Mouse (Mus musculus) kidney, postnatal 10 days (tissue): ENCODE measurements at regions not wholly inside any gene's neighbourhood (a gene's known extent, or its start where the extent isn't known, plus 50 kb on each side); places are given as distances from the start of the nearest gene placed in this dataset.

Experiments
- DNase-seq: peaks from one replicate; pipeline ENCODE4 v3.0.0; 2021; ENCODE audit warnings: mixed read lengths

DNA sequence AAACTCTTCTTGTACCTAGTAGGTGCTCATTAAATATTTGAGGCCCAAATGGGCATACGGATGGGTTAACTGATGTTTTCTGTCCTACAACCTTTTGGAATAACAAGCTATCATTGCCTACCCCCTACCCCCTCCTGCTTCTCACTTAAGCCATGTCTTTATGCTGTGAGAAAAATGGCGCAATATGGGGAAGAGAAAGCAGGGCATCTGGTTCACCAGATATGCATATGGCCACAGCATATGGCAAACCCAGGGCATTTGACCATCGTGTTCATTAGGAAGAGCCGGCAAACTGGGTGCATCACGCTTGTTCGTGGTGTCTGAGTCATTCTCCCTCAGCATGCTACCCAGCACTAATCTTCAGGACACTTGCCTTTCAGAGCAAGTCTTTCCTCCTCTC lies 616.1 kb downstream of the Bcl11a start:
- DNase-seq, result no peak

GRCm38 (mm10) chr11:24695010-24695720 lies 617.3 kb downstream of the Bcl11a start:
- no peak for DNase-seq

GRCm38 (mm10) chr11:24696561-24696960 lies 618.7 kb downstream of the Bcl11a start:
- DNase-seq, result no peak

- DNase-seq, result no peak
Measured at GRCm38 (mm10) chr11:24708790-24709189, 630.9 kb downstream of the Bcl11a start.

- no peak for DNase-seq
Measured at GRCm38 (mm10) chr11:24716539-24717287, 638.9 kb downstream of the Bcl11a start.

DNA sequence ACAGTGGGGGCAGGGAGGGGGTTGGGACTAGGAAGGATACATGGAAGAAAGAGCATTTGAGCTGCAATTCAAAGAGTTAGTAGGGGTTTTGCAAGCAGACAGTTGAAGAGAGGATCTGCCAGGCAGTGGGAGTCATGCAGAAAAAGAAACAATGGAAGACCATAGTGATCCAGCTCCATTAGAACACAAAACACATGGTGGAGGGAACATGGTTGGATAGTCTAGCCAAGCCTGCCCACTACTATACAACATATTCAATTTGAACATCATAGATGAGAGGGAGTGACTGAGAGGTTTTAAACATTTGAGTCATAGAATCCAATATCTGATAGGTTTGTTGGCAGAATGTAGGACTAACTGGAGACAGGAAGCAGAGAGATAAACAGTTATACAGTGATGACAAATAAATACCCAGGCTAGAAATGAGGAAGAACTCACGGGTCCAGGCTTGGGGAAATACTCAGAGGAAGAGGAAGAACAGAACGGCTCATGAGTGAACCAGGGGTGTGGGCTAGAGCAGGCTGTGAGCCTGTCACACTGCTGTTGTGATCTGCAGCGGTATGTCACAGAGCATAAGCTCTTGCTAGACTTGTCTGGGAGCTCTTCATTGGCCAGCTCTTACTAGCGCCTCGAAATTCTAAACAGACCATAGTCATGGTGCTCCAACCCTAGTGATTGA lies 646.5 kb downstream of the Bcl11a start:
- no peak for DNase-seq

DNA sequence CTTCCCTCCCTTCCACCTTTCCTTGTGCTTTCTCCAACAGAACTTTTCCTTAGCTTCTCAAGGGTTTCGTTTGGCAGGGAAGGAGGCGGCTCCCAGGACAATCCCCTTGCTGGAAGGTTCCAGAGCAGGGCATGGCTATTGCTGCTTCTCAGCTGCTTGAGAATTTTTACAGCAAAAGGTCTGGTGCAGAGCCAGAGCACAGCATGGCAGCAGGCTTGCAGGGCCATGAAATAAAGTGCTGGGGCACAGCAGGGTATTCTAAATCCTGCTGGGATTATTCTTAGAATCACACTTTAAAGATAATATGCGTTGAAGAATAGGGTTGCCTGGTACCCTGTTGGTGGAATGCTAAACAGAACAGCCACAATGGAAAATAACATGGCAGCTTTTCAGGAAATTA lies 648.5 kb downstream of the Bcl11a start:
- DNase-seq, result no peak

GRCm38 (mm10) chr11:24727404-24727803 lies 649.5 kb downstream of the Bcl11a start:
- DNase-seq, result no peak

GRCm38 (mm10) chr11:24731431-24731830 lies 653.6 kb downstream of the Bcl11a start:
- DNase-seq, result no peak

- DNase-seq, result no peak
Measured at GRCm38 (mm10) chr11:24739710-24740255, 661.9 kb downstream of the Bcl11a start.

- no peak for DNase-seq
Measured at GRCm38 (mm10) chr11:24740466-24740865, 662.6 kb downstream of the Bcl11a start.

DNA sequence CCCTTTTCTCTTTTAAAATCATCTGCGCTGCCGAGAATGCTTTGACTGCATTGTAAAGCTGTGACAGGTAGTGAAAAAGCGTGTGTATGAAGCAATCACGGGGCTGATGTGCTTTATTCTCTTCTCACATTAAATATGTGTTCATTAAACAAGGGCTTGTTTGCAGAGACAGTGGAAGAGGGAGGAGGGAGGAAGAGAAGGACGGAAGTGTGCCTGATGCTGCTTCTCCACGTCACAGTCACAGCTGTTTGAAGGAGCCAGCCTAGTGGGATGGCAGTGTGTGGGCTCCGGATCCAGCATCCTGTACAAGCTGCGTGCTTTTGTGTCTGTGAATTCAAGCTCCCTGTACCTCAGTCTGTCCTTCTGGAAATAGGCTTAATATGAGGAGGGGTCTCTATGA lies 664.7 kb downstream of the Bcl11a start:
- no peak for DNase-seq

DNA sequence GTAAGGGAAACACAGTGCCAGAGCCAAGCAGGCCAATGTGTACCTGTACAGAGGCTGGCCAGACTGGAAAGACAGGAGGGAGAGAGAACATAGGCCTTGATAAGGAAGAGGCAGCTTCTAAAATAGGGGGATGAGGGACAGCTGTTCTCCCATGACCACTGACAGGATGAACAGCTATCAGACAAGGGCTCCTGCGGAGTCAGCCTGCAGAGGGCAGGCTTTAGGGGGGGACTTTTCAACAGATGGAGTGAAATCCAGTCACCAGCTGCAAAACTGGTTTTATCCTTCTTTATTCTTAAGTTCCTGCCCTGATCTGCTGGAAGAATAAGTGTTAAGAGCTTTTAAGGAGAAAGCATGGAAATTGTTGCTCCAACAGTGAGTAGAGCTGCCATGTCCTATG lies 665.6 kb downstream of the Bcl11a start:
- no peak for DNase-seq

GRCm38 (mm10) chr11:24745841-24746240 lies 668.0 kb downstream of the Bcl11a start:
- DNase-seq, result no peak

DNA sequence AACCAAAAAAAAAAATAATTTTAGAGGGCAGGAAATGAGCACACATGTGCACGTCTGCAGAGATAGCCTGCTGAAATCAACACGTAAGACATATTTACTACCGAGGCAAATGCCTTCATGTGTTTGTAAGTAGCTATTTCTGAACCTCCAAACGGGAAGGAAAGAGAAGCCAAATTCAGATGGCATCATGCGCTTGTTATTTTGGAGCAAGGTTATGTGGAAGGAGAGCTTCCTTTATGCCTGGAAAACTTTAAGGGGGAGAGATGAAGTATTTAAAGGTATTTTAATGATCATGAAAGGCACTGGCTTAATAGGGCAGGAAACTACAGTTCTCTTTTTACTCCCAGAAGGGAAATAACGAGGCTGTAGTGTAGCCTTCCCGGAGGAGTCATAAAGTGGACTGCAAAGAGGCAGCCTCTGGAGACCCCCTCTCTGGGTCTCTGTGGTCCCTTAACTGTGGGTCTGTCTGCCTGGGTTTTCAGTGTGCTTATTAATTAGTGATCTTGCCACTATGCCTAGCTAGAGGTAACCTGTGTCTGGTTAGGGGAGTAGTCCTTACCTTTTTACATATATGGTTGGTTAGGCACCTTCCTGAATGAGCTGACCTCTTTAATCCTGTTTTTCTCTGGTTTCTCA lies 672.4 kb downstream of the Bcl11a start:
- no peak for DNase-seq

- DNase-seq, result no peak
Measured at GRCm38 (mm10) chr11:24758130-24758529, 680.3 kb downstream of the Bcl11a start.

DNA sequence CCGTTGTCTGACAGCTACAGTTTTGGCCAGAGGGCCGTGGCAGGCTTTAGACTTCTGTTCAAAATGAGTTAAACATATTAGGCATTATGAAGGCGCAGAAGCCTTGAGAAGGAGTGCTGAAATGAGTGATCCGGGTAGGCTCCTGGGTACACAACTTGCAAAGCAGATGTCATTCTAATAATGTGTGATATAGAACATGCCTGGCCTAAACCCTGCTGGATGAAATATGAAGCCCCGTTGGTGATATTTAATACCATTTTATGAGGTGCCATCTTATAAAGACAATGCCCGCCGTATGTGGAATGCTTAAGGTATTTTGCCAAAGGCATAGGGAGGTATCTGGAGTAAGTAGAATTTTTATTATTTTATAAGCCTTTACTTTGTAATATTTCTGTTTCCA lies 705.6 kb downstream of the Bcl11a start:
- no peak for DNase-seq

DNA sequence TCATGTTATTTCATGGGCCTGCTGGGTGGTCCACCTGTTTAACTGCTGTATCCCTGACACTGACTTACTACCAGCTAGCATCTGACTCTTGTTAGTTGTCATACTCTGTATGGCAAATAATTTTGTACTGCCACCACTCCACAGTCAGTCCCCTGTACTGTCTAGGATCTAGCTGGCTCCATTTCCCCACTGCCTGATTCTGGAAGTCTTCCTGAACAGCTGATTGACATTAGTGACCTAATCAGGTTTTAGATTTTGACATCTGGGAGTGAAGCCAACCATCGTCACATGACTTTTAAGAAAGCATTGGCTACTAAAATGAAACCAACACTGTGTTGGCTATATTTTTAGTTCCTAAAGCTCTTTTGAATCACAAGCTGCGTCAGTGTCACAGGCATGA lies 711.3 kb downstream of the Bcl11a start:
- no peak for DNase-seq

- no peak for DNase-seq
Measured at GRCm38 (mm10) chr11:24795510-24796211, 717.8 kb downstream of the Bcl11a start.

- DNase-seq, result peak; percentile 16
Measured at GRCm38 (mm10) chr11:24804623-24805023, 726.8 kb downstream of the Bcl11a start.

DNA sequence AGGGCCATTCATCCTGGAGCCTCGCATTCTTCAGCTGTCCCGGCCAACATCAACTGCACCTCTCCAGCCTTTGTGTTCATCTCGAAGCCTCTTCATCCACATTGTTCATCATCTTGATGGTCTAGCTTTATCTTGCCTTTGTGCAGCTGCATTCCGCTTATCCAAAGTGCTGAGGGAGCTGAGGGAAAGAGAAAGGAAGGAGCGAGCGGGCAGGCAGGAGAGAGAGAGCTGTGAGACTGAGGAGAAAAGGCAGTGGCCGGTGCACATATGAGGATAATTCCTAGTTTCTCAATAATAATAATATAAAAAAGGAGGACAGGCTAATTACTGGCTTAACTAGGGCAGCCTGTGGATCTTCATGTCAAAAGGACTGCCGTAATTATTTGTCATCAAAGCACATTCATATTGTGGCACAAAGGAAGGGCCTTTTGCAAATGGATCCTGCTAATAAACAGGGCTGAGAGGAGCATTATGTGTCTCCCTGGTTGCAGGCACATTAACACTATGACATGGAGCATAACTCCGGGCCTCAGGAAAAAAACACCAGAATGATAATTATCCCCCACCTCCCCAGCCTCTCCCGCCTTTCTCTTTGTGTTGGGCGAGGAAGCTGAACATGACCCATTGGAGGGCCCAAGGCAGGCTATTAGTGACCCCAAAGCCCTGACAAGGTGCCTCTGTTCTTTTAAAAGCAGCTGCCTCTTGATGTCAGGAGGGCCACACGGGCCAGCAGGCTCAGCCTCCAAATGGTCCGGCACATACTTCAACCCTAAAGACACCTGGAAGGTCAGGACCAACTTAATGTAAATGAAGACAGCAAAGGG lies 751.9 kb downstream of the Bcl11a start:
- no peak for DNase-seq

DNA sequence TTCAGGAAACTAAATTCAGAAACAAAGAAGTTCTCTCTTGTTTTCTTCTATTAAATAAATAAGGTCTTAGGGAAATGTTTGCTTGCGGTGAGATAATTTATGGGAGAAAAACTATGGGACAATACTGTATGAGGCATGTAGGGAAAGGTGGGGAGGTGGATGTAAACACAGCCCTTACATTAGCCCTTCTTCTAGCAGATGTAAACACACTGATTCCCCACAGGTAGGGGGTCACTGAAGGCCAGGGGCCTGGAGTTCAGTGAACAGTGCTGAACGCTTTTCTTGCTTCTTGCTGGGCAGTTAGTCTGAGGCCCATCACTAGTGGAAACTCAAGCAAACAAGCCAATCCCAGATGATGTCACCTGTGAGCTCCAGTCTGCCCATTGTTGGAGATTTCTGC lies 752.6 kb downstream of the Bcl11a start:
- no peak for DNase-seq
